Mouse (Mus musculus): ENCODE results near the gene Actb. TPM values are rescaled to one million over a fixed set of nuclear protein-coding genes. Genes with fewer than 3 reads are reported as not detected.

Gene Actb
- polyA plus RNA-seq, 1 experiment from 2014 or later: 6,292 TPM

- 88% methylated on average over 5 of the region's 5 CpGs for WGBS
- H3K4me3 ChIP-seq: no peak overlapping the region
- H3K4me2 ChIP-seq: no peak overlapping the region
These were observed 15.7 kb upstream of the Actb start for GRCm38 (mm10) chr5:142922251-142922650.

DNA sequence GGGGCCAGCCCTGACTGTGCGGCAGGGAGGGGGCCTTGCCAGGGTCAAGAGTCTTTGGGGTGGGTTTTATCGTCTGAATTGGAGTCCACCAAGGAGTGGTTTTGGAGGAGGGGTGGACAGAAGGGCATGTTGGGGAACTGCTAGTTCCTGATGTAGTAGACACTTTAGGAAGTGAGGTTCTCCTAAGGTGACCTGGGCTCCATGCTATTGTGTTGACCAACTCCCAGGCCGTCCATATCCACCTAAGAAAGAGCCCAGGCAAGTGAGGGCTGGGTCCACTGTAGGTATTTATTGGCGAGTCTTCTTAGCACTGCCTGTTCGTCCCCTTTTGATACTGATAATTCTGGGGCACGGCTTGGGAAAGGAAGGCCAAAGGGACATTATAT lies 14.5 kb upstream of the Actb start:
- Histone ChIP-seq H3K27me3 (replicated peaks) (no peaks in the 10 kb centered on the region), H3K4me1 (replicated peaks) (peaks cover 26% of the 10 kb centered on the region), H3K9me3 (replicated peaks) (no peaks in the 10 kb centered on the region), H3K9ac (peak overlapping the region; percentile 5; the same call in 1 of the 2 replicates), H3K27ac (ENCODE audit: poor library complexity, severe bottlenecking) (peak overlapping the region; percentile 78), H3K4me3 (no peak overlapping the region), H3K36me3 (no peaks in the 10 kb centered on the region), H3K4me2 (peak overlapping the region; percentile 20)
- no peak for ATAC-seq (ENCODE audit: insufficient number of reproducible peaks, low FRiP score)
- 47% methylated on average over 6 of the region's 6 CpGs for WGBS

More at GRCm38 (mm10) chr5:142922251-142922650, 15.7 kb upstream of the Actb start:
- H3K27me3 ChIP-seq (replicated peaks): no peaks in the 10 kb centered on the region
- H3K27ac ChIP-seq (ENCODE audit: poor library complexity, severe bottlenecking): no peak overlapping the region
- H3K9me3 ChIP-seq (replicated peaks): no peaks in the 10 kb centered on the region
- no peak for ATAC-seq (ENCODE audit: insufficient number of reproducible peaks, low FRiP score)
- H3K36me3 ChIP-seq: no peaks in the 10 kb centered on the region
- H3K9ac ChIP-seq: no peak overlapping the region
- peaks cover 38% of the 10 kb centered on the region for H3K4me1 ChIP-seq (replicated peaks)

DNA sequence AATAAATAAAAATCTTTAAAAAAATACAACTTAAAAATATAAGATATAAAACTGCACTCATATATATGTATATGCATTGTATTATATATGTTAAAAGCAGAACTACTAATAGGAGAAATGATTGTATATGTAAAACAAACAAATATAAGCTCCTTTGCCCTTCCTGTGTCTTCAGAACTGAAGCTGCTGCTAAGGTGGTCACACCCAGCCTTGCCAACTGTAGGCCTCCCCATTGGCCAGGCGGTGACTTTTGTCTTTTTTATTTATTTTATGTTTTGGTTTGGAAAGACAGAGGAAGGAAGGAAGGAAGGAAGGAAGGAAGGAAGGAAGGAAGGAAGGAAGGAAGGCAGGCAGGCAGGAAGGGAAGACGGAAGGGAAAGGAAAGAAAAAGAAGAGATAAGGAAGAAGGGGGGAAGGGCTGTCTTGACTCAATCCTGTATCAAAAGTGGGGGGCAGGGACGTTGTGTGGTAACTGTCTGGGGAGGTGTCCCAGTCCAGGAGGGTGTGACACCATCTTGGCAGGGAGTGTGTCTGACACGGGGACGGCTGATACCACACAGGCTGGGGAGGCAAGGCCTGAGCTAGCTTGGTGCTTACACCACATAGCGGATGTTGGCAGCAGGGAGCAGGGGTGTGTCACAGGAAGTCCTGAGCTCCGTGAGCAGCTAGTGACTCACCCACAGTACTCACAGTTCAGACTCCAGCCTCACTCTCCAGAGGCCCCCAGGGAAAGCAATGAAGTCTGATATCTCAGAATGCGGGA lies 13.9 kb upstream of the Actb start:
- peak overlapping the region; percentile 20 for H3K4me2 ChIP-seq
- H3K4me3 ChIP-seq: no peak overlapping the region
- H3K27ac ChIP-seq (ENCODE audit: poor library complexity, severe bottlenecking): peak overlapping the region; percentile 78
- H3K27me3 ChIP-seq (replicated peaks): no peaks in the 10 kb centered on the region
- WGBS: 18% methylated on average over 8 of the region's 8 CpGs
- H3K9ac ChIP-seq: no peak overlapping the region
- H3K9me3 ChIP-seq (replicated peaks): no peaks in the 10 kb centered on the region
- peak; percentile 93 for ATAC-seq (ENCODE audit: insufficient number of reproducible peaks, low FRiP score)
- H3K36me3 ChIP-seq: no peaks in the 10 kb centered on the region
- peaks cover 21% of the 10 kb centered on the region for H3K4me1 ChIP-seq (replicated peaks)

DNA sequence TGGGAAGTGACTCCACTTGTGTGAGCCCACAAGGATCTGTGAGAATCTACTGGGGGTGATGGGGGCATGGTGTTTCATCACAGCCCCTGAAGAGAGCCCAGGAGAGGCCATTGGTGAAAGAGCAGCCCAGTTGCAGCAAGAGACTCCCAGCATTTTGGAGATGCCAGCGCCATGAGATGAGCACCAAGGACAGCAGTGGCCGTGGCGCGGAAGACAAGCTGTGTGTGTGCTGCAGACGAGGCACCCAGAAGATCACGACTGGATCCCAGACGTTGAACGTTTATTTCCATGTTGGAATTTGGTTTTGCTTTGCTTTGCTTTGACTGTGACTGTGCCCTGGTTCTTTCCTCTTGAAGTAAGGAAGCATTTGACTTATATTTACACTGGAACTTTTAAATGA lies 10.8 kb upstream of the Actb start:
- Histone ChIP-seq H3K36me3 (no peaks in the 10 kb centered on the region), H3K27me3 (replicated peaks) (no peaks in the 10 kb centered on the region), H3K4me1 (replicated peaks) (peaks cover 12% of the 10 kb centered on the region), H3K27ac (ENCODE audit: poor library complexity, severe bottlenecking) (no peak overlapping the region), H3K4me3 (no peak overlapping the region), H3K9ac (no peak overlapping the region), H3K4me2 (no peak overlapping the region), H3K9me3 (replicated peaks) (no peaks in the 10 kb centered on the region)
- ATAC-seq (ENCODE audit: insufficient number of reproducible peaks, low FRiP score): no peak
- WGBS: 85% methylated on average over 8 of the region's 8 CpGs

GRCm38 (mm10) chr5:142916593-142916992 lies 10.0 kb upstream of the Actb start:
- ATAC-seq (ENCODE audit: insufficient number of reproducible peaks, low FRiP score): no peak
- Histone ChIP-seq H3K27ac (ENCODE audit: poor library complexity, severe bottlenecking) (no peak overlapping the region; the same call in 1 of the 2 replicates), H3K9me3 (replicated peaks) (no peaks in the 10 kb centered on the region), H3K4me2 (no peak overlapping the region), H3K9ac (no peak overlapping the region), H3K27me3 (replicated peaks) (no peaks in the 10 kb centered on the region), H3K36me3 (no peaks in the 10 kb centered on the region), H3K4me3 (no peak overlapping the region), H3K4me1 (replicated peaks) (peaks cover 11% of the 10 kb centered on the region)
- WGBS: 60% methylated on average over 7 of the region's 7 CpGs

DNA sequence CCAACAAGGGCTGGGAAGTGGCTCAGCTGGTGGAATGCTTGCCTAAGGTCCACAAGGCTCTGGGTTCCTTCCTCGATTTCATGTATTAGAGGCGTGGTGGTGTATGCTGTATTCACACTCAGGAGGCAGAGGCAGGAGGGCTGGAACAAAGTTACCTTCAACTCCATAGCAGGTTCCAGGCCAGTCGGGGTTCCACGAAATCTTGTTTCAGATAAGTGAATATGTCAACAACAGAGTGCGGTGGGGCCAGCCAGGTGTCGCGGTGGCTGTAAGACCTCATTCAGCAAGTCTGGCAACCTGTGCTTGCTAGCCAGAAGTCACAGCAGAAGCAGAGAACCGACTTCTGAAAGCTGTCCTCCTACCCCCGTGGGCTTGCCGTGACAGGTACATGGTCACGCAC lies 8.7 kb upstream of the Actb start:
- ATAC-seq (ENCODE audit: insufficient number of reproducible peaks, low FRiP score): no peak
- H3K36me3 ChIP-seq: no peaks in the 10 kb centered on the region
- no peaks in the 10 kb centered on the region for H3K27me3 ChIP-seq (replicated peaks)
- no peak overlapping the region for H3K27ac ChIP-seq (ENCODE audit: poor library complexity, severe bottlenecking)
- no peak overlapping the region for H3K4me3 ChIP-seq
- H3K4me1 ChIP-seq (replicated peaks): peaks cover 2% of the 10 kb centered on the region
- no peak overlapping the region for H3K4me2 ChIP-seq
- H3K9me3 ChIP-seq (replicated peaks): no peaks in the 10 kb centered on the region
- WGBS: 72% methylated on average over 11 of the region's 11 CpGs
- H3K9ac ChIP-seq: no peak overlapping the region

DNA sequence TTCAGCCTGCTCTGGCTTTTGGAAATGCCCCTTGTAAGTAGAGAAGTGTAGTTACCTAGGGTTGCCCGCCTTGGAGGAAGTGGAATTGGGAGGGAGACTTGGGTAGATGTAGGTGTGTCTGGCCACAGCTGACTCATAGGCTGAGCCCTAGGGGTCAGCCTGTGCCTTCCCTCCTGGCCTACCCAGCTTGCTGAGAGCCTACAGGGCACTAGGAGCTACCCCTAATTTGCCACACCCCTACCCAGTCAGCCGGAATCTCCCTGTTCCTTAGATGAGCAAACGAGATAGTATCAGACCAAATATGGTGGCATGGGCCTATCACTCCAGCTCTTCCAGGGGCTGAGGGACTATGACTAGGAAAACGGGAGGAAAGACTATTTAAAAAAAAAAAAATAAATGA lies 6.2 kb upstream of the Actb start:
- Histone ChIP-seq H3K4me2 (no peak overlapping the region), H3K27me3 (replicated peaks) (no peaks in the 10 kb centered on the region), H3K27ac (ENCODE audit: poor library complexity, severe bottlenecking) (no peak overlapping the region), H3K9ac (no peak overlapping the region), H3K36me3 (no peaks in the 10 kb centered on the region), H3K4me1 (replicated peaks) (peaks cover 27% of the 10 kb centered on the region), H3K9me3 (replicated peaks) (no peaks in the 10 kb centered on the region), H3K4me3 (no peak overlapping the region)
- 72% methylated on average over 4 of the region's 4 CpGs for WGBS
- ATAC-seq (ENCODE audit: insufficient number of reproducible peaks, low FRiP score): no peak

GRCm38 (mm10) chr5:142912320-142912719 lies 5.8 kb upstream of the Actb start:
- H3K36me3 ChIP-seq: no peaks in the 10 kb centered on the region
- H3K4me3 ChIP-seq: no peak overlapping the region
- H3K27ac ChIP-seq (ENCODE audit: poor library complexity, severe bottlenecking): no peak overlapping the region
- no peak for ATAC-seq (ENCODE audit: insufficient number of reproducible peaks, low FRiP score)
- H3K27me3 ChIP-seq (replicated peaks): no peaks in the 10 kb centered on the region
- no peaks in the 10 kb centered on the region for H3K9me3 ChIP-seq (replicated peaks)
- H3K4me1 ChIP-seq (replicated peaks): peaks cover 32% of the 10 kb centered on the region
- 84% methylated on average over 3 of the region's 3 CpGs for WGBS
- H3K9ac ChIP-seq: no peak overlapping the region
- H3K4me2 ChIP-seq: no peak overlapping the region

DNA sequence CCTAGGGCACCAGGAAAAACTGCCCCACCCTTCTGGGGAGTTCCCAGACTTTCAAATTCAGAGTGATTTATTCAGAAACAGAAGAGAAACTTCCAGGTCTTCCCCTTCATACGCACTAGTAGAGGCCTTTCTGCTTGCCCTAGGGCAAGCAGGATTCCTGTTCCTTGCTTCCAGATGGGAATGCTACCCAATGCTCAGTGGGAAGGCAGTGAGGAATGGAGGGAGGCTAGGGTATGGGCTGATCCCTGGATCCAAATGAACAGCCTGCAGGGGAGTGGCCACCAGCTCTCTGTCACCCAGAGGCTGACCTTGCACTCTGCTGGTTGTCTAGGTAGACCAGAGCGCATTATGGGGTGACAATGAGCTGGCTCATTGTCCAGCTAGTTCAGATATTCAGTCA lies 5.1 kb upstream of the Actb start:
- Histone ChIP-seq H3K4me1 (replicated peaks) (peaks cover 36% of the 10 kb centered on the region), H3K27ac (ENCODE audit: poor library complexity, severe bottlenecking) (no peak overlapping the region), H3K9me3 (replicated peaks) (no peaks in the 10 kb centered on the region), H3K27me3 (replicated peaks) (no peaks in the 10 kb centered on the region), H3K4me2 (no peak overlapping the region), H3K9ac (no peak overlapping the region), H3K36me3 (no peaks in the 10 kb centered on the region), H3K4me3 (no peak overlapping the region)
- WGBS: 82% methylated on average over 2 of the region's 2 CpGs
- no peak for ATAC-seq (ENCODE audit: insufficient number of reproducible peaks, low FRiP score)

GRCm38 (mm10) chr5:142909576-142910278 lies 3.2 kb upstream of the Actb start:
- Histone ChIP-seq H3K4me2 (peak overlapping the region; percentile 79), H3K4me3 (no peak overlapping the region), H3K36me3 (peaks cover 11% of the 10 kb centered on the region), H3K9ac (peak overlapping the region; percentile 47), H3K27me3 (replicated peaks) (no peaks in the 10 kb centered on the region), H3K9me3 (replicated peaks) (no peaks in the 10 kb centered on the region), H3K4me1 (replicated peaks) (peaks cover 39% of the 10 kb centered on the region), H3K27ac (ENCODE audit: poor library complexity, severe bottlenecking) (peak overlapping the region; percentile 95)
- ATAC-seq (ENCODE audit: insufficient number of reproducible peaks, low FRiP score): no peak
- WGBS: 18% methylated on average over 8 of the region's 8 CpGs

- peak overlapping the region; percentile 95 for H3K27ac ChIP-seq (ENCODE audit: poor library complexity, severe bottlenecking)
- no peaks in the 10 kb centered on the region for H3K27me3 ChIP-seq (replicated peaks)
- H3K4me3 ChIP-seq: peak overlapping the region; percentile 2; the same call in 1 of the 2 replicates
- peak overlapping the region; percentile 47 for H3K9ac ChIP-seq
- peaks cover 45% of the 10 kb centered on the region for H3K4me1 ChIP-seq (replicated peaks)
- H3K9me3 ChIP-seq (replicated peaks): no peaks in the 10 kb centered on the region
- peak overlapping the region; percentile 79 for H3K4me2 ChIP-seq
- ATAC-seq (ENCODE audit: insufficient number of reproducible peaks, low FRiP score): no peak
- WGBS: 20% methylated on average over 5 of the region's 5 CpGs
- peaks cover 17% of the 10 kb centered on the region for H3K36me3 ChIP-seq
These were observed 2.5 kb upstream of the Actb start for GRCm38 (mm10) chr5:142908941-142909575.

Data from heart, embryonic 12.5 days (tissue).